15 mouse cellular contexts compared by ENCODE assay signal in the genomic region with DNA sequence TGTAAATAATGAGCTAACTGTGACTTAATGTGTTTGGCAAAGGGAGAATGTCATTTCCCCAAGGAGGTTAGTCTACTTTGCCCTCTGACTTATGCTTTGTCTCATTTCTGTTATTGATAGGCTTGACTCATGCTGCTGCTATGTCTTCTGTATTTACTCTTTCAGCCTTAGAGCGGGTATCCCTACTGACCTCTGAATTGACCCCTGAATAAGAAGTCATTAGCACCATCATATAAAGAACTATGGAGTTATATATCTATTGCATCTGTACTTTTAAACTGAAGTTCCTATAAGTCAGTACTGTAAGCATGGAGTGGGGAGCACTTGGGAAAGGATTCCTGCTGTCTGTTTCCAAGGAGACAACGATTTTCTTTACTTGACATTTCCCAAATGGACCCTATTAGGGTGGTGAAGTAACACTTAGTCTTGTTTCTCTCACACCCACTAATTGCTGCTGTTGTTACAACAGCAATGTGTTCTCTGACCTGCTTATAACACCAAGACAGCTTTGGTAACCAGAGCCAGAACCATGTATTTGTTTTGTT.
A peak's percentile ranks its signal among the peaks of the same experiment; 100 is the strongest.
DNase-seq lines count a peak whose midpoint lies in the region; ATAC-seq lines count a peak whose summit lies in the region.
"Had no signal": no experiment of that assay in that cellular context is flagged by ENCODE, and none has a peak within 500 bp of the region (broad histone marks: within the 10 kb centered on the region; RNA-seq: fewer than 3 reads in every experiment).

No protein-coding gene starts in this region.

- no peak overlapping the region for H3K9ac ChIP-seq in hindbrain, embryonic 11.5 days (ENCODE audit: low read depth, low read length)
- H3K9ac ChIP-seq in midbrain, embryonic 16.5 days (ENCODE audit: low read depth, low read length) = no peak overlapping the region
- H3K9ac ChIP-seq in midbrain, embryonic 13.5 days (replicated peaks) = no peak overlapping the region
- H3K9ac ChIP-seq: kidney, embryonic 15.5 days; lung, embryonic 14.5 days; neural tube, embryonic 12.5 days had no signal

- H3K36me3 ChIP-seq in hindbrain, embryonic 11.5 days (ENCODE audit: control insufficient read depth, insufficient read depth, low read length) = no peaks in the 10 kb centered on the region
- no peaks in the 10 kb centered on the region for H3K36me3 ChIP-seq in hindbrain, embryonic 10.5 days
- no peaks in the 10 kb centered on the region for H3K36me3 ChIP-seq in midbrain, embryonic 16.5 days (ENCODE audit: control insufficient read depth, insufficient read depth, low read length)
- no peaks in the 10 kb centered on the region for H3K36me3 ChIP-seq in midbrain, embryonic 13.5 days
- H3K36me3 ChIP-seq: kidney, embryonic 15.5 days; neural tube, embryonic 12.5 days had no signal

- H3K4me2 ChIP-seq in hindbrain, embryonic 11.5 days (replicated peaks; ENCODE audit: low read depth, low read length) = no peak overlapping the region
- H3K4me2 ChIP-seq in midbrain, embryonic 16.5 days (ENCODE audit: low read length) = no peak overlapping the region
- no peak overlapping the region for H3K4me2 ChIP-seq in midbrain, embryonic 13.5 days (replicated peaks)
- H3K4me2 ChIP-seq: kidney, embryonic 15.5 days; liver, embryonic 11.5 days; lung, embryonic 14.5 days; neural tube, embryonic 12.5 days had no signal

- no peaks in the 10 kb centered on the region for H3K4me1 ChIP-seq in hindbrain, embryonic 11.5 days (replicated peaks; ENCODE audit: control insufficient read depth, insufficient read depth, low read length)
- 0 out of 2 replicates have a peak, but pooled peaks cover 2% of the 10 kb centered on the region for H3K4me1 ChIP-seq in hindbrain, embryonic 10.5 days (replicated peaks)
- no peaks in the 10 kb centered on the region for H3K4me1 ChIP-seq in midbrain, embryonic 16.5 days (ENCODE audit: control insufficient read depth, insufficient read depth, low read length)
- no peaks in the 10 kb centered on the region for H3K4me1 ChIP-seq in midbrain, embryonic 13.5 days (replicated peaks)
- H3K4me1 ChIP-seq: kidney, embryonic 15.5 days; neural tube, embryonic 12.5 days had no signal

- no peaks in the 10 kb centered on the region for H3K9me3 ChIP-seq in hindbrain, embryonic 11.5 days (ENCODE audit: control insufficient read depth, low read length)
- H3K9me3 ChIP-seq in hindbrain, embryonic 10.5 days = no peaks in the 10 kb centered on the region
- no peaks in the 10 kb centered on the region for H3K9me3 ChIP-seq in midbrain, embryonic 16.5 days (replicated peaks; ENCODE audit: control insufficient read depth, low read length, poor library complexity, severe bottlenecking)
- no peaks in the 10 kb centered on the region for H3K9me3 ChIP-seq in midbrain, embryonic 13.5 days
- H3K9me3 ChIP-seq: kidney, embryonic 15.5 days; neural tube, embryonic 12.5 days had no signal

- peak; percentile 35; the same call in 1 of the 2 replicates for ATAC-seq in hindbrain, embryonic 11.5 days (ENCODE audit: low FRiP score)
- ATAC-seq in midbrain, embryonic 16.5 days = 0 out of 2 replicates have a peak, but pooled peaks have one; percentile 51
- ATAC-seq in midbrain, embryonic 13.5 days = no peak

- H3K27me3 ChIP-seq in hindbrain, embryonic 11.5 days (ENCODE audit: control insufficient read depth, insufficient read depth, low read length) = no peaks in the 10 kb centered on the region
- H3K27me3 ChIP-seq in hindbrain, embryonic 10.5 days (ENCODE audit: insufficient read depth, poor library complexity, severe bottlenecking) = no peaks in the 10 kb centered on the region
- H3K27me3 ChIP-seq in midbrain, embryonic 16.5 days (ENCODE audit: control insufficient read depth, insufficient read depth, low read depth, low read length) = no peaks in the 10 kb centered on the region
- H3K27me3 ChIP-seq in midbrain, embryonic 13.5 days = no peaks in the 10 kb centered on the region
- H3K27me3 ChIP-seq: kidney, embryonic 15.5 days; neural tube, embryonic 12.5 days had no signal

- DNase-seq in hindbrain, embryonic 11.5 days (ENCODE audit: low spot score) = no peak
- DNase-seq in hindbrain, embryonic 10.5 days (ENCODE audit: low spot score) = no peak
- DNase-seq in c-Kit-positive CD71-positive TER-119-positive erythroid progenitor cells, embryonic 14.5 days (ENCODE audit: low spot score) = peak; percentile 14
- no peak for DNase-seq in thymus, postnatal 0 days (ENCODE audit: low spot score)
- DNase-seq in neural tube, embryonic 10.5 days (ENCODE audit: extremely low spot score, low spot score) = no peak
- DNase-seq: gastrocnemius, postnatal 25 days; layer of hippocampus, postnatal 36 days; thymus, postnatal 14 days had no signal

- no peak overlapping the region for H3K4me3 ChIP-seq in hindbrain, embryonic 11.5 days (ENCODE audit: low read depth, low read length)
- H3K4me3 ChIP-seq in hindbrain, embryonic 10.5 days = no peak overlapping the region
- H3K4me3 ChIP-seq in midbrain, embryonic 16.5 days (ENCODE audit: low read depth, low read length) = no peak overlapping the region
- no peak overlapping the region for H3K4me3 ChIP-seq in midbrain, embryonic 13.5 days (replicated peaks)
- H3K4me3 ChIP-seq: kidney, embryonic 15.5 days; neural tube, embryonic 12.5 days had no signal

- WGBS in hindbrain, embryonic 11.5 days = 52% methylated on average over 2 of the region's 2 CpGs
- WGBS in hindbrain, embryonic 10.5 days = 67% methylated on average over 2 of the region's 2 CpGs
- 78% methylated on average over 2 of the region's 2 CpGs for WGBS in midbrain, embryonic 16.5 days
- 67% methylated on average over 2 of the region's 2 CpGs for WGBS in midbrain, embryonic 13.5 days

- H3K27ac ChIP-seq in hindbrain, embryonic 11.5 days (ENCODE audit: low read depth, low read length) = no peak overlapping the region
- H3K27ac ChIP-seq in hindbrain, embryonic 10.5 days = no peak overlapping the region
- H3K27ac ChIP-seq in midbrain, embryonic 16.5 days (ENCODE audit: low read length) = no peak overlapping the region
- no peak overlapping the region for H3K27ac ChIP-seq in midbrain, embryonic 13.5 days
- H3K27ac ChIP-seq: kidney, embryonic 15.5 days; macrophage; neural tube, embryonic 12.5 days had no signal
